Mouse (Mus musculus): ENCODE results near the gene Ahdc1. TPM values are rescaled to one million over a fixed set of nuclear protein-coding genes. Genes with fewer than 3 reads are reported as not detected.

The Ahdc1 gene
- polyA plus RNA-seq, 1 experiment from 2014 or later: 2.8 TPM

GRCm38 (mm10) chr4:133115721-133116429 is 104.8 kb downstream of the Ahdc1 start:
- ATAC-seq (ENCODE audit: low FRiP score, low TSS enrichment) (no peak), DNase-seq (ENCODE audit: low spot score) (no peak)
- H3K4me2 ChIP-seq (replicated peaks; ENCODE audit: low read depth): no peak overlapping the region
- H3K27me3 ChIP-seq (ENCODE audit: control insufficient read depth, insufficient read depth, low read length): no peaks in the 10 kb centered on the region
- WGBS: 74% methylated on average over 14 of the region's 14 CpGs
- H3K4me3 ChIP-seq (ENCODE audit: low read depth, low read length): no peak overlapping the region
- no peak overlapping the region for H3K27ac ChIP-seq (replicated peaks)
- no peak overlapping the region for H3K9ac ChIP-seq (ENCODE audit: low read length)
- peaks cover 11% of the 10 kb centered on the region for H3K4me1 ChIP-seq (replicated peaks; ENCODE audit: control insufficient read depth, insufficient read depth)
- no peaks in the 10 kb centered on the region for H3K9me3 ChIP-seq (ENCODE audit: control insufficient read depth, low read length)
- H3K36me3 ChIP-seq (ENCODE audit: control insufficient read depth, insufficient read depth, low read length): no peaks in the 10 kb centered on the region
- TF ChIP-seq EP300 (optimal IDR thresholded peaks at IDR 0.05): no peak
- TF ChIP-seq CTCF (IDR thresholded peaks at IDR 0.05; ENCODE audit: low read depth): no peak

- no peaks in the 10 kb centered on the region for H3K27me3 ChIP-seq (ENCODE audit: control insufficient read depth, insufficient read depth, low read length)
- H3K27ac ChIP-seq (replicated peaks): peak overlapping the region; percentile 97
- H3K4me2 ChIP-seq (replicated peaks; ENCODE audit: low read depth): peak overlapping the region; percentile 25; the same call in 1 of the 2 replicates
- H3K9me3 ChIP-seq (ENCODE audit: control insufficient read depth, low read length): no peaks in the 10 kb centered on the region
- DNase-seq (ENCODE audit: low spot score): no peak
- peaks cover 12% of the 10 kb centered on the region for H3K4me1 ChIP-seq (replicated peaks; ENCODE audit: control insufficient read depth, insufficient read depth)
- 30% methylated on average over 3 of the region's 3 CpGs for WGBS
- ATAC-seq (ENCODE audit: low FRiP score, low TSS enrichment): no peak; the same call in 1 of the 2 replicates
- 0 out of 2 replicates have a peak overlapping the region, but pooled peaks have one; percentile 41 for H3K9ac ChIP-seq (ENCODE audit: low read length)
- no peak overlapping the region for H3K4me3 ChIP-seq (ENCODE audit: low read depth, low read length)
- no peaks in the 10 kb centered on the region for H3K36me3 ChIP-seq (ENCODE audit: control insufficient read depth, insufficient read depth, low read length)
- no peak for TF ChIP-seq CTCF (IDR thresholded peaks at IDR 0.05; ENCODE audit: low read depth)
- no peak for TF ChIP-seq EP300 (optimal IDR thresholded peaks at IDR 0.05)
These were observed 105.9 kb downstream of the Ahdc1 start for GRCm38 (mm10) chr4:133116756-133117470.

GRCm38 (mm10) chr4:133117556-133118411 is 106.7 kb downstream of the Ahdc1 start:
- Histone ChIP-seq H3K9ac (ENCODE audit: low read length) (peak overlapping the region; percentile 41), H3K4me1 (replicated peaks; ENCODE audit: control insufficient read depth, insufficient read depth) (peaks cover 12% of the 10 kb centered on the region), H3K9me3 (ENCODE audit: control insufficient read depth, low read length) (no peaks in the 10 kb centered on the region), H3K4me2 (replicated peaks; ENCODE audit: low read depth) (peak overlapping the region; percentile 42), H3K27ac (replicated peaks) (peak overlapping the region; percentile 97), H3K4me3 (ENCODE audit: low read depth, low read length) (no peak overlapping the region), H3K36me3 (ENCODE audit: control insufficient read depth, insufficient read depth, low read length) (no peaks in the 10 kb centered on the region), H3K27me3 (ENCODE audit: control insufficient read depth, insufficient read depth, low read length) (no peaks in the 10 kb centered on the region)
- DNase-seq (ENCODE audit: low spot score) (peak; percentile 70), ATAC-seq (ENCODE audit: low FRiP score, low TSS enrichment) (peak; percentile 79)
- 17% methylated on average over 18 of the region's 18 CpGs for WGBS
- TF ChIP-seq EP300 (optimal IDR thresholded peaks at IDR 0.05): peak; percentile 25
- TF ChIP-seq CTCF (IDR thresholded peaks at IDR 0.05; ENCODE audit: low read depth): no peak; the same call in 1 of the 2 replicates

GRCm38 (mm10) chr4:133118775-133119375 is 107.8 kb downstream of the Ahdc1 start:
- no peak overlapping the region for H3K4me3 ChIP-seq (ENCODE audit: low read depth, low read length)
- TF ChIP-seq EP300 (optimal IDR thresholded peaks at IDR 0.05) (no peak), CTCF (IDR thresholded peaks at IDR 0.05; ENCODE audit: low read depth) (no peak)
- H3K4me1 ChIP-seq (replicated peaks; ENCODE audit: control insufficient read depth, insufficient read depth): peaks cover 12% of the 10 kb centered on the region
- H3K4me2 ChIP-seq (replicated peaks; ENCODE audit: low read depth): no peak overlapping the region
- no peaks in the 10 kb centered on the region for H3K27me3 ChIP-seq (ENCODE audit: control insufficient read depth, insufficient read depth, low read length)
- no peak for DNase-seq (ENCODE audit: low spot score)
- no peak overlapping the region for H3K9ac ChIP-seq (ENCODE audit: low read length)
- 55% methylated on average over 6 of the region's 6 CpGs for WGBS
- no peak for ATAC-seq (ENCODE audit: low FRiP score, low TSS enrichment)
- no peaks in the 10 kb centered on the region for H3K36me3 ChIP-seq (ENCODE audit: control insufficient read depth, insufficient read depth, low read length)
- H3K27ac ChIP-seq (replicated peaks): peak overlapping the region; percentile 19
- H3K9me3 ChIP-seq (ENCODE audit: control insufficient read depth, low read length): no peaks in the 10 kb centered on the region

GRCm38 (mm10) chr4:133119579-133119978 is 108.5 kb downstream of the Ahdc1 start:
- Histone ChIP-seq H3K27me3 (ENCODE audit: control insufficient read depth, insufficient read depth, low read length) (no peaks in the 10 kb centered on the region), H3K4me3 (ENCODE audit: low read depth, low read length) (no peak overlapping the region), H3K36me3 (ENCODE audit: control insufficient read depth, insufficient read depth, low read length) (no peaks in the 10 kb centered on the region), H3K4me1 (replicated peaks; ENCODE audit: control insufficient read depth, insufficient read depth) (peaks cover 12% of the 10 kb centered on the region), H3K4me2 (replicated peaks; ENCODE audit: low read depth) (no peak overlapping the region), H3K9me3 (ENCODE audit: control insufficient read depth, low read length) (no peaks in the 10 kb centered on the region), H3K9ac (ENCODE audit: low read length) (no peak overlapping the region), H3K27ac (replicated peaks) (no peak overlapping the region)
- ATAC-seq (ENCODE audit: low FRiP score, low TSS enrichment) (no peak), DNase-seq (ENCODE audit: low spot score) (no peak)
- 67% methylated on average over 6 of the region's 6 CpGs for WGBS
- TF ChIP-seq EP300 (optimal IDR thresholded peaks at IDR 0.05) (no peak), CTCF (IDR thresholded peaks at IDR 0.05; ENCODE audit: low read depth) (no peak)

Data from stomach, postnatal 0 days (tissue).